Mouse (Mus musculus): ENCODE results near the gene Marveld1. TPM values are rescaled to one million over a fixed set of nuclear protein-coding genes. Genes with fewer than 3 reads are reported as not detected.
A peak's percentile ranks its signal among the peaks of the same experiment; 100 is the strongest.

The Marveld1 gene
- total RNA-seq, 2 experiments from 2014 or later = 8.0 to 10.6 TPM

DNA sequence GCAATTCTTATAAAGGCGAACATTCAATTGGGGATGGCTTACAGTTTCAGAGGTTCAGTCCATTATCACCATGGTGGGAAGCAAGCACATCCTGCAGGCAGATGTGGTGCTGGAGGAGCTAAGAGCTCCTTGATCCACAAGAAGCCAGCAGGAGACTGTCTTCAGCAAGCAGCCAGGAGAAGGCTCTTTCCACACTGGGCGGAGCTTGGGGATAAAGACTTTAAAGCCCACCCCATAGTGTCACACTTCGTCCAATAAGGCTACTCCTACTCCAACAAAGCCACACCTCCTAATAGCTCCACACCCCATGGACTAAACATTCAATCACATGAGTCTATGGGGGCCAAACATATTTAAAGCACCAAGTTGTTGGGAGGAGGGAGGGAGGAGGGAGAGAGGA is 5.2 kb upstream of the Marveld1 start:
- Histone ChIP-seq H3K4me3 (no peak overlapping the region), H3K27ac (no peak overlapping the region)
- intact Hi-C loops (cut with DNase I) = no loop called here
- TF ChIP-seq CTCF (IDR thresholded peaks at IDR 0.05) = no peak
- DNase-seq (ENCODE audit: extremely low spot score in 1 of 2, low spot score in 2 of 2) = no peak

DNA sequence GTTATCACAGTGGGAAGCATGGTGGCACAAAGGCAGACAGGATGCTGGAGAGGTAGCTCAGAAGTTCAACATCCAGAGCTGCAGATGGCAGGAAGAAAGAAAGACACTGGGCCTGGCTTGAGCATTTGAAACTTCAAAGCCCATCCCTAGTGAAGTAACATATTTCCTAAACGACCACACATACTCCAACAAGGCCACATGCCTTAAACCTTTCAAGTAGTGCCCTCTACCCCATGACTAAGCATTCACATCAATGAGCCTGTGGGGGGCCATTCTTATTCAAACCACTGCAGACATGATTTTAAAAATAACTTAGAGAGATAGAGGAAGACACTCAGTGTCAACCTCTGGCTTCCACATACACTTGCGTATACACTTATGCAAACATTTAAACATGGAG is 4.4 kb upstream of the Marveld1 start:
- intact Hi-C loops (cut with DNase I) = no loop called here
- no peak for DNase-seq (ENCODE audit: extremely low spot score in 1 of 2, low spot score in 2 of 2)
- no peak overlapping the region for H3K4me3 ChIP-seq
- no peak for TF ChIP-seq CTCF (IDR thresholded peaks at IDR 0.05)
- H3K27ac ChIP-seq = no peak overlapping the region

DNA sequence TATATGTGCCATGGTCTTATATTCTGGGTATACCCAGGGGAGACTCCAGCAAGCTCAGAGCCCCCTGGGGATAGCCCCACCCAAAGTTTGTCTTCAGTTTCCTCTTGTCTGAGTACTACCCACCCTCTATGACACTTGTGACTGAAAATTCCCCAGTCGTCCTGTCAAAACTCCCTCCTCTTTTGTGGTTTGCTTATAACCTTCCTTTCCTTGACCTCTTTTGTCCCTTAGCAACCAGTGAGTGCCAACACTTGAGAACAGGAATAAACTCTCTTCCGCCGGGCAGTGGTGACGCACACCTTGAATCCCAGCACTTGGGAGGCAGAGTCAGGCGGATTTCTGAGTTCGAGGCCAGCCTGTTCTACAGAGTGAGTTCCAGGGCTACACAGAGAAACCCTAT is 3.1 kb upstream of the Marveld1 start:
- no peak for TF ChIP-seq CTCF (IDR thresholded peaks at IDR 0.05)
- DNase-seq (ENCODE audit: extremely low spot score in 1 of 2, low spot score in 2 of 2) = no peak
- Histone ChIP-seq H3K27ac (no peak overlapping the region), H3K4me3 (no peak overlapping the region)
- intact Hi-C loops (cut with DNase I) = loop anchor here (1.0 to 2.0 kb wide), 2 partner anchors 15 to 22 kb away; partner anchors contain the start of gene Avpi1

DNA sequence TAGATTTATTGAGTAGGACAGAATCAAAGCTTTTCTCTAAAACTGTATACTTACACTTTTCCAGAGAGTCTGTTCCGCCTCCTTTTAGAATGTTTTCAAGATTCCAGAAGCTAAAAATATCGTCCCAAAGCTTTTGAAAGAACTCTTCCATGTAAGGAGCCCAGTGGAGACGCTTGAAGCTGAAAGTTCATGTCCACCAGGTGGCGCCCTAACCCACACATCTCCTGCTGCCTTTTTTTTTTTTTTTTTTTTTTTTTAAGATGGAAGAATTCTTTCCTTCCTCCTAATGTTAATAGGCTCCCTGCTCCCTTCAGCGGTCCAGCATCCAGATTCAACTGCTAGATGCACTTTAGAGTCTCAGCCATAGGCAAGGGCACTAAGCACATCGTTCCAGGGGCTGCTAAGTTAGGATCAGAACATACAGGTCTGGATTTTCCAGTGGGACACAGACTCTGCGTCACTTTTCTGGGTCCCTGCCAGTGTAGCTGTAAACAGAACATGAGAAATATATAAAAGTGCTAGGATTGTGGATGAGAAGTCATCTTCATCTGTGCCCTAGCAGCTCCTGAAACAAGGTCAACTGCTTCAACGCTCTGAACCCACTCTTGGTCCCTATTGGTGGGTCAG is 2.5 kb upstream of the Marveld1 start:
- intact Hi-C loops (cut with DNase I) = loop anchor here (1.0 to 2.0 kb wide), 2 partner anchors 16 to 22 kb away; partner anchors contain the start of gene Avpi1
- peak; percentile 78 for TF ChIP-seq CTCF (IDR thresholded peaks at IDR 0.05)
- peak overlapping the region; percentile 53 for H3K27ac ChIP-seq

DNA sequence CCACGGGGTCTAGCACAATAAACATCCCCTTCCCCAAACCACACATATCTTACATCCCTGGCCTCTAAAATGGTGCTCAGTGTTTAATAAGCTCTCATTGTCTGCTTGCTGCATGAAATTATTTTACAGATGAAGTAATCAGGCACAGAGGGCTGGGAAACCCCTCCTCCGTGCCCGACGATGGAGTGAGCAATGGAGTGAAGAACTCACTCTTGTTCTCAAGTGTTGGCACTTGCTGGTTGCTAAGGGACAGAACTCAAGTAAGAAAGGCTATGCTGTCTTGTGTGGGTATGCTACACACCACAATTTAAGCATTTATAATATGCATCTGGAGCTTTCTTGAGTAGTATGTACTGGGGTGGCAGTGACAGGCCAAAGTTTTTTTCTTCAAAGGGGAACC is 2.0 kb upstream of the Marveld1 start:
- intact Hi-C loops (cut with DNase I) = loop anchor here (2.0 kb wide), 1 partner anchor 16 kb away; the partner anchor contains the start of gene Avpi1
- DNase-seq (ENCODE audit: extremely low spot score in 1 of 2, low spot score in 2 of 2) = no peak
- Histone ChIP-seq H3K4me3 (no peak overlapping the region), H3K27ac (peak overlapping the region; percentile 53)
- no peak for TF ChIP-seq CTCF (IDR thresholded peaks at IDR 0.05)

More for the DNA sequence above, 2.5 kb upstream of the Marveld1 start:
- peak; percentile 84 for DNase-seq (ENCODE audit: extremely low spot score in 1 of 2, low spot score in 2 of 2)
- no peak overlapping the region for H3K4me3 ChIP-seq

DNA sequence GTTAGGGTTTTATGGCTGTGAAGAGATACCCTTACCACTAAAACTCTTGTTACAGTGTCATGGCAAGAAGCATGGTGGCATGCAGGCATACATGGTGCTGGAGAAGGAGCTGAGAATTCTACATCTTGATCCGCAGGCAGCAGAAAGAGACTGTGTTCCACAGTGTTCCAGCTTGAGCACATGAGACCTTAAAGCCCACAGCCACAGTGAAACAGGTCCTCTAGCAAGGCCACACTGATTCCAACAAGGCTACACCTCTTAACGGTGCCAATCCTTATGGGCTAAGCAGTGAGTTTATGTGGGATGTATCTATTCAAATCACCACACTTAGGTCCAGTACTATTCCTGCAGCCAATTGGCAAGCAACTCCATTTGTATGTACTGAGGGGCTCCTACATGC is 1.5 kb upstream of the Marveld1 start:
- Histone ChIP-seq H3K27ac (no peak overlapping the region), H3K4me3 (no peak overlapping the region)
- no peak for DNase-seq (ENCODE audit: extremely low spot score in 1 of 2, low spot score in 2 of 2)
- intact Hi-C loops (cut with DNase I) = loop anchor here (2.0 kb wide), 1 partner anchor 17 kb away; the partner anchor contains the start of gene Avpi1
- no peak for TF ChIP-seq CTCF (IDR thresholded peaks at IDR 0.05)

DNA sequence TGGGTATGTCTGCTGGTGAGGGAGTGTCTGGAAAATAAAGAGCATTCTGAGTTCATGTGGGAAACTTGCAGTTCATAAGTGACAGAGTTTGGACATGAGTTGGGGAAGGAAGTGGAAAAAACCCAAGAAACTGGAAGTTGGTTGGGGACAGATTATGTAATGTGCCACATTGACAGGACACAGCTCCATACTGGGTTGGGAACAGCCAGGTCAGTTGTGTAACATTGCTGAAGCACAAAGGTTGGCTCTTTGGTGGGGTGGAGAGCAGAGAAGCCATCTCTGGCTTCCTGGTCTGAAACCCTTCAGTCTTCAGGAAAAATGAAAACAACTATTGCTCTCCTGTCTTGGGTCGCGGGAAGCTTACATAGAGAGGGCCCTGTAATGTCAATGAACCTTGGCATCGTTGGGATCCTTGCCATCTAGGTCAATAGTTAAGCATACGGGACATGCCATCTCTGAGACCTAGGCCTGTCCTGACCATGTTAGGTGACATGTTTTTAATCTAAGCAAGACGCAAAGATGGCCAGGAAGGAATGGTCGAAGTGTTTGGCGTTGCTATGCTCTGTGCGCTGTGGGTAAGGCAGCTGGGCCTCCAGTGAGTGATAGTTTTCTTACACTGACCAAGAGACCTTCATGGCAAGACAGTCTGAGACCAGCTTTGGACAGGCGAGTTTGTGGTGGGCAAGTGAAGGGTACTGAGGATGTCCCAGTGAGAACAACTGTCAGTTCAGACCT is 757 bp upstream of the Marveld1 start:
- intact Hi-C loops (cut with DNase I) = no loop called here
- Histone ChIP-seq H3K4me3 (no peak overlapping the region), H3K27ac (peak overlapping the region; percentile 84)
- no peak for DNase-seq (ENCODE audit: extremely low spot score in 1 of 2, low spot score in 2 of 2)
- TF ChIP-seq CTCF (IDR thresholded peaks at IDR 0.05) = no peak

DNA sequence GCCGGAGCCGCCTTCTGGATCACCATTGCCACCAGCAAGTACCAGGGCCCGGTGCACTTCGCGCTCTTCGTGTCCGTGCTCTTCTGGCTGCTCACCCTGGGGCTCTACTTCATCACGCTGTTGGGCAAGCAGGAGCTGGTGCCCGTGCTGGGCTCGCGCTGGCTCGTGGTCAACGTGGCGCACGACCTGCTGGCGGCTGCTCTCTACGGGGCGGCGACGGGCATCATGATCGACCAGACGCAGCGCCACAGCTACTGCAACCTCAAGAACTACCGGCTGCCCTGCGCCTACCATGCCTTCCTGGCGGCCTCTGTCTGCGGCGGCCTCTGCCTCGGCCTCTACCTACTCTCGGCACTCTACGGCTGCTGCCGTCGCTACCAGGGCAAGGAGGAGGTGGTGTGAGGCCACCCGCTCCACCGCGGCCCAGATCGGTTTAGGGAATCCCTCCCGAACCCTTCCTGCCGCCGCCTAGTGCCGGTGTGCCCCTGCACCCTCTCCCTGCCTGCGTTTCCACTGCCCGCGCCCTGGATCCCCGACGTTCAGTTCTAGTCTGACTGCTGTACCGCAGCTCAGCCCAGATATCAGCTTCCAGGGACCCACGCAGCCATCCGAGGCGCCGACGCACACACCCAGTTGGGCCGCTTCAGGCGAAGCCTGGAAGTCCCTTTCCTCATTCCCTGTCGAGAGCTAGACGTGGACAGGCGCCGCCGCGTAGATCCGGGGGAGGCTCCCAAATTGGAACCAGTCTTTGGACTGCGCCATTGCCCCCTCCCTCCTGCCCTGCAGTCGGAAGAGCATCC is 769 bp downstream of the Marveld1 start:
- peak in 1 of 2 experiments; percentile 73 for DNase-seq (ENCODE audit: extremely low spot score in 1 of 2, low spot score in 2 of 2)
- intact Hi-C loops (cut with DNase I) = no loop called here
- no peak for TF ChIP-seq CTCF (IDR thresholded peaks at IDR 0.05)
- Histone ChIP-seq H3K27ac (peak overlapping the region; percentile 97), H3K4me3 (peak overlapping the region; percentile 66)

DNA sequence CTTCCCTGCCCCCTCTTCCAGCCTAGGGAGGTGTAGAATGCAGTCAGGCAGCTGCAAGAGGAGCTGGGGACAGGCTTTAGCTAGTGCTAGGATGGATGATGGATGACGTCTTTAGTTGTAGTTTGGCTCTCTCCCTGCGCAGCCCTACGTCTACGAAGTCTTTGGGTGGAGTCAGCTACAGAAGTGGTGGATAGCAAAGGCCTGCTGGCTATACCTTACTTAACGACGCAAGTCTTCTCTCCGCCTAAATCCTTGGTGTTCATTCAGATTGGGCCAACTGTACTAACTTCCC is 1.3 kb downstream of the Marveld1 start:
- peak overlapping the region; percentile 97 for H3K27ac ChIP-seq
- intact Hi-C loops (cut with DNase I) = no loop called here
- TF ChIP-seq CTCF (IDR thresholded peaks at IDR 0.05) = no peak
- DNase-seq (ENCODE audit: extremely low spot score in 1 of 2, low spot score in 2 of 2) = no peak
- H3K4me3 ChIP-seq = peak overlapping the region; percentile 66

DNA sequence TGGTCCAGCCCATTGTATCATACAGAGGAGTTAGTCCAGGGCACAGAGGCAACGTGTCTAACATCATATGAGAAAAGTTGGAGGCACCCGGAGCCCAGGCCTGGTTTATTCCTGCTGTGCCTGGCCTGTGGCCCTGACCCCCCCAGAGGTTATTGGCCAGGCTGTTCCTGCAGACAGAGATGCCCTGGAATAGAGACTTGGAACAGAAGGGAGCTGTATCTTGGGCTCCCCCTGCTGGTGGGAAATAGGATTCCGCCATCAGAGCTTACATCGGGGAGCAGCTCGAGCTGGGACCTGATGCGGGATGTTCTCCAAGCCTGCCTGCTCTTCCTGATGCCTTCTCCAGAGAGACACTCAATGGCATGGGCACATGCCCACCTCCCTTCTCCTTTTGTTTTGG is 4.8 kb downstream of the Marveld1 start:
- peak; percentile 98 for TF ChIP-seq CTCF (IDR thresholded peaks at IDR 0.05)
- H3K4me3 ChIP-seq = no peak overlapping the region
- intact Hi-C loops (cut with DNase I) = loop anchor here (2.0 to 5.0 kb wide), 2 partner anchors 61 to 115 kb away; partner anchors contain the start of genes Ankrd2 and Pi4k2a
- no peak overlapping the region for H3K27ac ChIP-seq
- DNase-seq (ENCODE audit: extremely low spot score in 1 of 2, low spot score in 2 of 2) = peak; percentile 82 to 88

DNA sequence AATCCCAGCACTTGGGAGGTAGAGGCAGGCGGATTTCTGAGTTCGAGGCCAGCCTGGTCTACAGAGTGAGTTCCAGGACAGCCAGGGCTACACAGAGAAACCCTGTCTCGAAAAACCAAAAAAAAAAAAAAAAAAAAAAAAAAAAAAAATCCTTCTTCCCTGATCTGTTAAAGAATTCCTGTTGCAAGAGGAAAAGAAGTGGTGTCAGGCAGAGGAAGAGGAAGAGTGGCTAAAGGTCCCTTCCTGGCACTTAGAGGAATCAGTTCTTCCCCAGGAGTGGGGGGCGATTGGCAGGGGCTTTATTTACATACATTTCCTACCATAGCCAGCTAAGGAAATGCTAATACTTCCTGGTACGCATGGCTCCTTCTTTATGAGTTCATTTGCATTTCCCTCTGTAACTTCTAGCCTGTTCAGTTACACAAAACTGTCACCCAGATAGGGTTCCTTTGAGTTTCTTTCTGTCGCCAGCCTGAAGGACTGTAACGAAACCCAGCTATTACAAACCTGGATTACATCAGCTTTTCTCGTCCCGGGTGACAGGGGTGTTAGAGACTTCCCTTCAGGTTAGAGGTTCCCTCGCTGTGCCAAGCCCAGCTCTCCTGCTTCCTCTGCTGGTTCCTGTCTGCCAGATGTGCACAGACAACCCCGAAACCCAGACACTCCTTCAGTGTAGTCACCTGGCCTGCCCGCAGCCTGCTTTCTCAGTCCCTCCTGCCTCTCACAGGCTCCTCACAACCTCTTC is 10.5 kb downstream of the Marveld1 start:
- no peak for TF ChIP-seq CTCF (IDR thresholded peaks at IDR 0.05)
- no peak overlapping the region for H3K27ac ChIP-seq
- DNase-seq (ENCODE audit: extremely low spot score in 1 of 2, low spot score in 2 of 2) = no peak
- intact Hi-C loops (cut with DNase I) = no loop called here
- H3K4me3 ChIP-seq = no peak overlapping the region

Measured in left cerebral cortex, adult 2 months (tissue).